Mouse (Mus musculus): ENCODE results near the gene D930048N14Rik.

DNA sequence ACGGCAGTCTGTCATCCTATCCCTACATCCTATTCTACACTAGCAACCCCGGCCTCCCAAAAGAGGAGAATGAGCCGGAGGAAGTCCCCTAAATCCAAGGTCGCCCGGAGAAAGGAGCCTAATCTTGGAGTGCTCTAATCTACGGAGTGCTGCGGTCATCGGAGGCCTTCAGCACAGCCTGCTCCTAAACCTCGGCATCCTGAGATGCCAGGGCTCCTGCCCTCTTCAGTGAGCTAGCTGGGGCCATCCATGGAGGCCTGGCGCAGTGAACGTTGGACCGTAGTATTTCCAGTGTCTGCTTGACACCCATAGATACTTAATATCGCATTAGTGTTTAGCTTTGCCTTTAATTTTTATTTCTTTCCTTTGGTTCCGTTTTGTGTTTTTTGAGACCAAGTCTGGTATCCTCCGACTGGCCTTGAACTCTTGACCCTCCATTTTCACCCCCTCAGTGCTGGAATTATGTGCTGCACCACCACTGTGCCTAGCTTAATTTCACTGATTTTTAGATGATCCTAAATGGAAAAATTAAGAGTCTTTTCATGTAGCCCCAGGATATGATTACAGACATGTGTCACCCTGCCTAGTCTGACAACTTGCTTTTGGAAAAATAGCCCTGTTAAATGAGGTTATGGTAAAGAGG is 43.5 kb upstream of the D930048N14Rik start:
- no peak for TF ChIP-seq CTCF (conservative IDR thresholded peaks at IDR 0.05; ENCODE audit: low read length)
- no peak for TF ChIP-seq NANOG (IDR thresholded peaks at IDR 0.05; ENCODE audit: borderline replicate concordance, low read length)
